Mouse (Mus musculus) forebrain, embryonic 12.5 days (tissue): Measurements from ENCODE around the gene Fut8. TPM values are rescaled to one million over a fixed set of nuclear protein-coding genes. Genes with fewer than 3 reads are reported as not detected.

ENCODE experiments used
- ATAC-seq: fragments of 200-750 bp; cut with Nextera tagmentation; 2 replicates; pipeline ENCODE4 v1.8.0; 2017; ENCODE audit warnings: moderate TSS enrichment; ENCODE audit not compliant: low FRiP score
- H3K27ac ChIP-seq: fragments of 300-500 bp; sonication (generic); 2 replicates; pipeline ENCODE4 v1.5.1; 2016; ENCODE audit warnings: mild to moderate bottlenecking
- H3K27me3 ChIP-seq: fragments of 300-500 bp; sonication (generic); 2 replicates; pipeline ENCODE4 v1.6.1; 2016; ENCODE audit warnings: mild to moderate bottlenecking
- H3K36me3 ChIP-seq: fragments of 300-500 bp; sonication (generic); replicated peaks from 2 replicates; pipeline ENCODE4 v1.6.1; 2016; ENCODE audit warnings: mild to moderate bottlenecking
- H3K4me1 ChIP-seq: fragments of 300-500 bp; sonication (generic); 2 replicates; pipeline ENCODE4 v1.6.1; 2016
- H3K4me2 ChIP-seq: fragments of 300-500 bp; sonication (generic); 2 replicates; pipeline ENCODE4 v1.6.1; 2016; ENCODE audit warnings: mild to moderate bottlenecking, moderate library complexity
- H3K4me3 ChIP-seq: fragments of 300-500 bp; sonication (generic); replicated peaks from 2 replicates; pipeline ENCODE4 v1.5.1; 2016; ENCODE audit warnings: mild to moderate bottlenecking
- H3K9ac ChIP-seq: fragments of 300-500 bp; sonication (generic); 2 replicates; pipeline ENCODE4 v1.6.1; 2016; ENCODE audit warnings: mild to moderate bottlenecking
- H3K9me3 ChIP-seq: fragments of 300-500 bp; sonication (generic); 2 replicates; pipeline ENCODE4 v1.6.1; 2016
- WGBS: fragments of 180-500 bp; shearing (Covaris S2); methylation state at CpG from one replicate; pipeline ENCODE4 v1.1.7; 2016; 5-methylcytosine and 5-hydroxymethylcytosine counted together
- polyA plus RNA-seq: library from polyadenylated mRNA; unstranded; fragments of >200 nt; fragmentation: Nextera tagmentation; extraction: Ambion mirVana; gene quantifications from 2 replicates; pipeline ENCODE4 v1.2.1, GENCODE M21; 2016

Gene Fut8
- polyA plus RNA-seq, 1 experiment from 2014 or later = 38.7 TPM

DNA sequence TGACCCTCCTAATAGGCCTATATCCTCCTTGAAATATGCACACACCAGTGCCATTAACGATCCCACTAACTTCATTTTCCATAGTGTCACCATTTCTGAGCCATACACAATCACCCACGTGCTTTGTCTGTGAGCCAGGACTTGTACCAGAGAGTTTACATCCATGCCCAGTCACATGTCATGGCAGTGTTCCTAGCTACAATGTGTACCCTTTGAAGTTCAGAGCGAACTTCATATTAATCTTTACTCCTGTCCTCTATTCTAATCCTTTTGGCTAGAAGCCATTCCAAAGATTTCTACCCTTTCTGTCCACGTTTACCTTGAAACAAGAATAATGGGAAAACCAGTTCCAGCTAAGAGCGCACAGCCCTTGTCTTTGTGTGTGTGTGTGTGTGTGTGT lies 31.1 kb upstream of the Fut8 start:
- H3K27ac ChIP-seq = no peak overlapping the region
- H3K36me3 ChIP-seq = no peaks in the 10 kb centered on the region
- no peaks in the 10 kb centered on the region for H3K9me3 ChIP-seq
- no peaks in the 10 kb centered on the region for H3K4me1 ChIP-seq
- H3K4me3 ChIP-seq = no peak overlapping the region
- no peaks in the 10 kb centered on the region for H3K27me3 ChIP-seq
- no peak overlapping the region for H3K9ac ChIP-seq
- WGBS = 82% methylated on average over 5 of the region's 5 CpGs
- no peak overlapping the region for H3K4me2 ChIP-seq
- ATAC-seq = no peak

DNA sequence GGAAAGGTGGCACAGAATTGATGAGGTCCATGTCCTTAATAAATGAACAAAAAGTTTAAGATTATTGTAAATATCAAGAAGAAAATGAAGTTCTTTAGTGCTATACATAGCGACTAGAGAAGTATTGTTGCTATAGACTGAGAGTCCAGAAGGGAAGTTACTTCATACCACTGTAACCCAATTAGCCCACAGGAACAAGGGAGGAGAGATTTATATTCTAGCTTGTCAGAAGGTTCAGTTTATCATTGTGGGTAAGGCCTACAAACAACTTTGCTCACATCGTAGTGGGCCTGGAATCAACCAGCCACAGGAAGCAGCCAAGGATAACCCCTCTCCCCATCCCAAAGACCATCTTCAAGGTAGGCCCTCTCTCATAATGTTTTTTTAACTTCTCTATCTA lies 29.9 kb upstream of the Fut8 start:
- no peak overlapping the region for H3K4me2 ChIP-seq
- WGBS = 95% methylated on average over 2 of the region's 2 CpGs
- no peak overlapping the region for H3K27ac ChIP-seq
- H3K36me3 ChIP-seq = no peaks in the 10 kb centered on the region
- no peaks in the 10 kb centered on the region for H3K4me1 ChIP-seq
- H3K9me3 ChIP-seq = no peaks in the 10 kb centered on the region
- H3K27me3 ChIP-seq = no peaks in the 10 kb centered on the region
- no peak overlapping the region for H3K9ac ChIP-seq
- ATAC-seq = no peak
- H3K4me3 ChIP-seq = no peak overlapping the region

DNA sequence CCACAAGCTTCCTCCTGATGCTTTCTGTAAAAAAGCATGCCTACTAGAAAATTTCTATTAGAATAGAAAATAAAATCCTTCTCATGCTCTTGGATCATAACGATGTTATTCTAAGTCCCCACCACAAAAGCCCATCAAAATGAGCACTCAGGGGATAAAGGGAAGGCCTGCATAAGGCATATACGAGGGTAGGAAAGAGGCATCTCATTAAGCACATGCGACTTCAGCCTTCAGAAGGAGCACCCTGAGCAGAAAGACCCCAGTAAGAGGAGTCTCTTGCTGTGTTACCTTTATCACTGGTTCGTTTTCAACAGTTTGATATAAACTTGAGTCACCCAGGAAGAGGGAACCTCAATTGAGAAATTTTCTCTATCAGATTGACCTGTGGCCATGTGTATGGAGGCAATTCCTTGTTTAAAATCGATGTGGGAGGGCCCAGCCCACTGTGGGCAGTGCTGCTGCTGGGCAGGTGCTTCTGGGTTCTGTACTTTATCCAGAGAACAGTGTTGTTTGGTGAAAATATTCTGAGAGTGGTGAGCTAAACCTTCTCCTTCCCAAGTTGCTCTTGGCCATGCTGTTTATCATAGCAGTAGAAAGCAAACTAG lies 29.2 kb upstream of the Fut8 start:
- H3K4me1 ChIP-seq = no peaks in the 10 kb centered on the region
- no peak overlapping the region for H3K4me3 ChIP-seq
- no peaks in the 10 kb centered on the region for H3K36me3 ChIP-seq
- no peak overlapping the region for H3K9ac ChIP-seq
- 67% methylated on average over 5 of the region's 5 CpGs for WGBS
- no peaks in the 10 kb centered on the region for H3K27me3 ChIP-seq
- no peak overlapping the region for H3K4me2 ChIP-seq
- no peaks in the 10 kb centered on the region for H3K9me3 ChIP-seq
- ATAC-seq = no peak
- H3K27ac ChIP-seq = no peak overlapping the region

DNA sequence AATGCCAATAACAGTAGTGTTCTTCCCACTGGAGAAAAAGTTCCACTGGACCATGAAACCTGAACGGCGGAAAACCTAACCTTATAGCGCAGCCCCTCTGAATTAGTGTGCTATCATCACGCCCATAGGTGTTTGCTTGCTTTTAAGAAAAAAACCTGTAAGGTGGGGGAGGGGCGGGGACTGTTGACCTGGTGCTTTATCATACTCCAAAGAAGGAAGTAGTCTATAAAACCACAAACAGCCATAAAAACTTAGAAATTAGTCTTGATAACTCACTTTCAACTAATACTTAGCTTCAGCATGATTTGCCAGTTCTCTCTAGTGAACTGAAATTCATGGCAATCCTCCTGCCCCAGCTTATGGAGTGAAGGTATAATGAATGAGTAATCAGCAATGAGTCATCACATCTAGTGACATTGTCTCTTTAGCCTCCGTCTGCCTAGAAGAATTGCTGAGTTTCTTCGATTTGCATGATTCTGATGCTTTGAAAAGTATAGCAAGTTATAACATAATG lies 26.2 kb upstream of the Fut8 start:
- Histone ChIP-seq H3K27me3 (no peaks in the 10 kb centered on the region), H3K9me3 (no peaks in the 10 kb centered on the region), H3K4me2 (no peak overlapping the region), H3K4me3 (no peak overlapping the region), H3K36me3 (no peaks in the 10 kb centered on the region), H3K9ac (no peak overlapping the region), H3K4me1 (no peaks in the 10 kb centered on the region), H3K27ac (no peak overlapping the region)
- ATAC-seq = no peak
- WGBS = 88% methylated on average over 7 of the region's 7 CpGs

DNA sequence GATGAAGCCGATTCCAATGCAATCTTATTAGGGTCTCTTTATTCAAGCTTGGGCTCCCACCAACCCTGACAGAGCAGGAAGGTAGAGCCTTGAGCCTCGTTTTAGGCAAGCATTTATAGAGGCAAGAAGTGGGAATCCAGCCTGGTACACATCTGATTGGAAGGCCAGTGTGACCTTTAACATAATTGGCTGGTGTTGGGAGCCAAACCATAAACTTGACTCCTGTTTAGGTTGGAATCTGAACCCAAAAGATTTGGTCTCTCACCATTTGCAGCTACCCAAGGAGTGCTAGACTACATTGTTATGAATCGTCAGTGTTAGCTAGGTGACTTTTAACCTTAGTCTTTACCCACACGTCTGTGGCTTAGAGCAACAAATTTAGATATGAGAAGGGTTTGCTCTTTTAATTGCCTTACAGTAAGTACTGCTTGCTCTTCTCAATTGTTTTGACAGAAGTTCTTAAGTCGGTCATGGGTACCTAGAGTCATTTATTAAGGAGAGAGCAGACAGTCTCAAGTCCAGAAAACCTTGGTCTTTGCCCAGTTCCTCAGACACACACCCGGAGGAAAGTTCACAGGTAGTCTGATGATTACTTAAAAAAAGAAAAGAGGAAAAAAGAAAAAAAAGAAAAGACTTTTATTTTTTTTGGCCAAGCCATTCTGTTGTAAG lies 23.9 kb upstream of the Fut8 start:
- Histone ChIP-seq H3K4me1 (no peaks in the 10 kb centered on the region), H3K9me3 (no peaks in the 10 kb centered on the region), H3K27ac (no peak overlapping the region), H3K4me2 (no peak overlapping the region), H3K9ac (no peak overlapping the region), H3K36me3 (no peaks in the 10 kb centered on the region), H3K27me3 (no peaks in the 10 kb centered on the region), H3K4me3 (no peak overlapping the region)
- 85% methylated on average over 6 of the region's 6 CpGs for WGBS
- ATAC-seq = no peak

DNA sequence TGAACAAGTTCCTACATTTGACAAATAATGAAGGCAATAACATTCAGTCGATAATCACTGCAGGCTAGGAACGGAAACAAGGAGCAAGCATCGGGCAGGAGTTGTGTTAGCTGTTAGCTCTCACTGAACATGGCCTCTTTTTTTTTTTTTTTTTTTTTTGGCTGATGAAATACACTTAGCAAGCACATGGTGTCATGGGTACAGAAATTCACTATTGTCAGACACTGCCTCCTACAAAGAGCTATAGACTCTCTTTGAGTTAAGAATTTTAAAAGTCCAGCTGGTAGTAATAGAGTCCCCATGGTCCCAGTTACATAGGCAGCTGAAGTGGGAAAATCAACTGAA lies 23.4 kb upstream of the Fut8 start:
- no peaks in the 10 kb centered on the region for H3K27me3 ChIP-seq
- H3K4me2 ChIP-seq = no peak overlapping the region
- H3K4me1 ChIP-seq = no peaks in the 10 kb centered on the region
- H3K4me3 ChIP-seq = no peak overlapping the region
- WGBS = 90% methylated on average over 3 of the region's 3 CpGs
- ATAC-seq = no peak
- H3K9me3 ChIP-seq = no peaks in the 10 kb centered on the region
- H3K27ac ChIP-seq = no peak overlapping the region
- H3K9ac ChIP-seq = no peak overlapping the region
- no peaks in the 10 kb centered on the region for H3K36me3 ChIP-seq

DNA sequence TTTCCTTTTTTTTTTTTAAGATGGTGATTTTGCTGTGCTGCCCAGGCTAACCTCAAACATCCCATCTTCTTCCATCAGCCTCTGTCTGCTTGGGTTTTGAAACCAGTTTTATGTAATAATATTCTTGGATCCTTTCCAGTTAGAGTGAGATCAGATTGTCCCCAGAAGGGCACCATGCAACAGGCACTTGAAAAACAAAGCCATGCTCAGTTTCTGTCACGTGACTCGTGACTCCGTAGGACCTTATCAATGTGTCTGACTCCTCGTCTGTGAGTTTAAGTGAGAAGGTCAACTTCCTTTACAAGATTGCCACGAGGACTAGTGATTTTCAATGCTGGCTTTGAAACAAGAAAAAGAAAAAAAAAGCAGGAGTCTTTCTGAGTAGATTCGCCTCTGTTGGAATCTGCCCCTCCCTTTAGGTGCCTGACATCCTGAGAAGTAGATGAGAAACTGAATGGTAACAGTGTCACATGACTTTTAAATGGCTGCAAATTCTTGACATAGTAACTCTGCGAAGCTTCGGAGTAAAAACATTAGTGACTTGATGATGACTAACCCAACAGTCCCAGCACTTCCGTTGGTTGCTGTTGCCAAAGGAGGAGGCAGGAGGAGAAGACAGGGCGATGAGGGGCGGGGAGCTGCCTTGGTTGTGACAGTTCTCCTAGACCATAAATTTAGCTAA lies 21.3 kb upstream of the Fut8 start:
- no peaks in the 10 kb centered on the region for H3K36me3 ChIP-seq
- H3K9me3 ChIP-seq = no peaks in the 10 kb centered on the region
- 77% methylated on average over 11 of the region's 11 CpGs for WGBS
- H3K4me3 ChIP-seq = no peak overlapping the region
- H3K9ac ChIP-seq = no peak overlapping the region
- H3K27me3 ChIP-seq = no peaks in the 10 kb centered on the region
- no peak overlapping the region for H3K4me2 ChIP-seq
- H3K4me1 ChIP-seq = no peaks in the 10 kb centered on the region
- no peak for ATAC-seq
- no peak overlapping the region for H3K27ac ChIP-seq

DNA sequence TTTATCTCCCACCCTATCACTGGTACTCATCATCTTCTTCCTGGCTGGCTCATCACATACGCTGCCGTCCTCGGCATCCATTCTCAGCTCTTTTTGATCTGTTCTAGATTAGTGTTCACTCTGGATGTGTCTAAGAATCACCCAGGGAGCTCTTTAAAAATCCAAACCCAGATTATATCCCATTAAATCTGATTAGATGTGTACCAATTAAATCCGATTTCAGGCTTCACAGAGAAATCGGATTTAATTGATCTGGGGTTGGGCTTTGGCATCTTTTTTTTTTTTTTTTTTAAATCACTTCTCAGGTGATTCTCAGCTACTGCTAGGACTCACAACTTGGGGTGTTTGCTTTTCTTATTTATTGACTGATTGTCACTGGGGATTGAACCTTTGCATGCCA lies 17.3 kb upstream of the Fut8 start:
- H3K36me3 ChIP-seq = no peaks in the 10 kb centered on the region
- no peak overlapping the region for H3K4me3 ChIP-seq
- no peaks in the 10 kb centered on the region for H3K9me3 ChIP-seq
- WGBS = 81% methylated on average over 5 of the region's 5 CpGs
- no peaks in the 10 kb centered on the region for H3K27me3 ChIP-seq
- H3K9ac ChIP-seq = no peak overlapping the region
- no peaks in the 10 kb centered on the region for H3K4me1 ChIP-seq
- no peak for ATAC-seq
- H3K27ac ChIP-seq = no peak overlapping the region
- H3K4me2 ChIP-seq = no peak overlapping the region

DNA sequence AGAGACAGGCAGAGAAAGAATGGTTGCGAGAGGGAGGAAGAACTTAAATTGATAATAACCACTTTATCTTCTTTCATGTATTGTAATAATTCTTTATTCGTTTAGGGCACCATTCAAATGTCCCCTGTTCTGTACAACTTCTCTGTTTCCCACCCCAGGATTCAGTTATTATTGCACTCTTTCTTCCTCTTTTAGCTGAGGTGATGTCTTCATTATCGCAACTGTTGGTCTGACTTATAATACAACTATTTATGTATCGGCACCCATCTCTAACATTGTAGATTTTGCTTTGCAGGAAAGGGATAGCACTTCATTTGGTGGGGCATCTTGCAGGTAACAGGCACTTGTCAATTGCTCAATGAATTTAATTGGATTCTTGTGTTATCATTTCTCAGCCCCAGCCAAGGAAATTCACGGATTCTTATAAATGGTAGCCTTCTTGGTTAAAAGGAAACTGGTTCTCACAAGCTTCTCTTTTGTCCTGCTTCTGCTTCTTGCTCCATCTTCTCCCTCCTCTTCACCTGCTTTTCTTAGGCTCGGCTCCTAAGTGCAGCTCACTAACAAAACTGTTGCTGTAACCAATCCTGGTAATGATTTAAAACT lies 15.6 kb upstream of the Fut8 start:
- Histone ChIP-seq H3K27ac (no peak overlapping the region), H3K27me3 (no peaks in the 10 kb centered on the region), H3K4me2 (no peak overlapping the region), H3K4me1 (no peaks in the 10 kb centered on the region), H3K9me3 (no peaks in the 10 kb centered on the region), H3K9ac (no peak overlapping the region), H3K36me3 (no peaks in the 10 kb centered on the region), H3K4me3 (no peak overlapping the region)
- no peak for ATAC-seq
- WGBS = 88% methylated on average over 6 of the region's 6 CpGs

DNA sequence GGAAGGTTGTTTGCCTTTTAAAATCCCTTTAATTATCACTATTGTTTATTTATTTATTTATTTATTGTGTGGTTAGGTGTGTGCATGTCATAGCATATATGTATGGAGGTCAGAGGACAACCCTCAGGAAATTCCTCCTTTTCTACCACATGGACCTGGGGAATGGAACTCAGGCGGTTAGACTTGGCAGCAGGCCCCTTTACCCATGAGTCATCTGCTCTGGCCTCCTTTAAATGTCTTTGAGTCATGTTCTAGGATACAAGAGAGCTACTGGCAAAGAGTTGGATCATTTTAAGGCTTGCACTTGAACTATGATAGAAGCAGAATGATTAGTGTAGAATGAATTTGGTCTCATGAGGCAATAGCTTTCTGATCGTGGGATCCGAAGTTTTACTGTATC lies 14.3 kb upstream of the Fut8 start:
- Histone ChIP-seq H3K9ac (no peak overlapping the region), H3K4me3 (no peak overlapping the region), H3K4me2 (no peak overlapping the region), H3K9me3 (no peaks in the 10 kb centered on the region), H3K27me3 (no peaks in the 10 kb centered on the region), H3K36me3 (no peaks in the 10 kb centered on the region), H3K4me1 (no peaks in the 10 kb centered on the region), H3K27ac (no peak overlapping the region)
- ATAC-seq = no peak
- WGBS = 97% methylated on average over 3 of the region's 3 CpGs

DNA sequence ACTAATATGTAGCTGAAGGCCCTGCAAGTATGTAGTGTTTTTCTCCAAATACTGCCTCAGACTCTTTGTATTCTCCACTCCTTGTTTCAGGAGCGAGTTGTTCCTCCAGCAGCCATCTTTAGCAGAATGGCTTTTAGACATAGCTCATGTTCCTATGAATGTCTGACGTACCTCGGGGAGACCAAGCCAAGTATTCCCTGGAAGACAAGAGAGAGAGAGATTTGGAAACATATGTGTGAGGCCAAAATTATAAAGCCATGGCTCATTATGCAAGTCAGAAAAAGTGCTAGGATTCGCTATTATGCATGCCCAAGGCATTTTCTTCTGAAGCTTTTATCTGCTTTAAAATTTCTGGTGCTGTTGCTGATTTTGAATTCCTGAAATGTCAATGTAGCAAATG lies 13.8 kb upstream of the Fut8 start:
- ATAC-seq = no peak
- WGBS = 89% methylated on average over 4 of the region's 4 CpGs

DNA sequence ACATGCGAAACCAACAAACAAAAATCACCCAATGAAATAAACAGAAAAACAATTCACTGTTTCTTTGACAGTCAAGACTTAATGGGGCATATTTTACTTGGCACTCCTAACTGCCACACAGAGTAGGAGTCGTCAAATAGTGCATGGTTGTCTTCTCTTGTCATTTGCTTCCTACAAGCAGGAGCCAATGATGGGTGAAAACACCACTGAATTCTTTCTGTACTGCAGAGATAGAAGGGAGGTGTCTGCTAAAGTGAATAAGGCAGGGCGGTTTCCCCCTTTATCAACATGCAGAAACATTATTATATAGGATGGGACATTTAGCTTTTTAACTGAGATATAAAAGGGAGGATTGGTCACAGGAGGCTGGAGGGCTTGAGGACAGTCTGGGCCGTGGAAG lies 13.0 kb upstream of the Fut8 start:
- no peak overlapping the region for H3K9ac ChIP-seq
- H3K36me3 ChIP-seq = no peaks in the 10 kb centered on the region
- H3K4me1 ChIP-seq = no peaks in the 10 kb centered on the region
- H3K9me3 ChIP-seq = no peaks in the 10 kb centered on the region
- no peak for ATAC-seq
- H3K4me2 ChIP-seq = no peak overlapping the region
- H3K4me3 ChIP-seq = no peak overlapping the region
- no peaks in the 10 kb centered on the region for H3K27me3 ChIP-seq
- H3K27ac ChIP-seq = no peak overlapping the region
- WGBS = 81% methylated on average over 4 of the region's 4 CpGs

More for the DNA sequence above, 13.8 kb upstream of the Fut8 start:
- Histone ChIP-seq H3K27me3 (no peaks in the 10 kb centered on the region), H3K27ac (no peak overlapping the region), H3K36me3 (no peaks in the 10 kb centered on the region), H3K4me1 (no peaks in the 10 kb centered on the region), H3K4me3 (no peak overlapping the region), H3K4me2 (no peak overlapping the region), H3K9ac (no peak overlapping the region), H3K9me3 (no peaks in the 10 kb centered on the region)
